Mouse (Mus musculus): ENCODE measurements at regions not wholly inside any gene's neighbourhood (a gene's known extent, or its start where the extent isn't known, plus 50 kb on each side); places are given as distances from the start of the nearest gene placed in this dataset.

DNA sequence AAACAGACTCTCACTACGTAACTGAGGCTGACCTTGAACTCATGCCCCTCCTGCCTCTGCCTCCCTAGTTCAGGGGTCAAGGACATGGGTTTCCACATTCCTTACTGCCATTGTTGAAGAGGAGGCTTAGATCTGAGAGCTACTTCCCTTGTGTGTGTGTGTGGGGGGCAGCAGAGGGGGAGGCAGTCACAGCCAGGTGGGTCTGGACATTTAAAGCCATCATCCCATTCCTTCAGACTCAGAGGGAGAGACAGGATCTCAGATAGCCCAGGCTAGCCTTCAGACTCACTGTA lies 114.5 kb upstream of the Med13l start:
- Histone ChIP-seq H3K27me3 (replicated peaks; ENCODE audit: control insufficient read depth, insufficient read depth, low read length) (no peaks in the 10 kb centered on the region), H3K36me3 (ENCODE audit: control insufficient read depth, insufficient read depth, low read length) (no peaks in the 10 kb centered on the region), H3K4me1 (replicated peaks; ENCODE audit: control insufficient read depth, insufficient read depth, low read length) (0 out of 2 replicates have a peak, but pooled peaks cover 4% of the 10 kb centered on the region), H3K9ac (ENCODE audit: low read length) (no peak overlapping the region), H3K9me3 (ENCODE audit: control insufficient read depth, low read length) (no peaks in the 10 kb centered on the region), H3K27ac (ENCODE audit: low read depth) (no peak overlapping the region), H3K4me2 (ENCODE audit: low read length) (no peak overlapping the region), H3K4me3 (ENCODE audit: low read depth, low read length) (no peak overlapping the region)
- 86% methylated on average over 1 of the region's 1 CpGs for WGBS
- DNase-seq (ENCODE audit: low spot score) = no peak
- ATAC-seq (replicated peaks; ENCODE audit: low FRiP score, low TSS enrichment, low read depth) = no peak

DNA sequence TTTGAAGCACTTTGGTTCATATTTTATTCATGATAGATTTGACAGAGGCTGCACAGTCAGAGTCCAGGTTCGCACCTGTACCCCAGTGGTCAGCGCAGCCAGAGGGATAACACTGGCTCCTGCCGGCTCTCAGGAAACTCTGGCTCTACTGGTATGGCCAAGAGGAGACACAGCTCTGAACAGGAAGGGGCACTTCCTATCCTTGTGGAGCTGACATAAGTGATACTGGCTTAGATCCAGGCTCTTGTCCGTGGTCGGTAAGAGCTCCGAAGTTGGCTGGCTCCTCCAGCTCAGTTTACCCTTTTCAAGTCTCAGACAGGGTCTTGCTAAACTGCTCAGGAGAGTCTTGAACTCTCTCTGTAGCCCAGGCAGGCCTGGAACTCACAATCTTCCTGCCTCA lies 113.6 kb upstream of the Med13l start:
- H3K27ac ChIP-seq (ENCODE audit: low read depth) = no peak overlapping the region
- no peak overlapping the region for H3K4me2 ChIP-seq (ENCODE audit: low read length)
- H3K36me3 ChIP-seq (ENCODE audit: control insufficient read depth, insufficient read depth, low read length) = no peaks in the 10 kb centered on the region
- H3K9me3 ChIP-seq (ENCODE audit: control insufficient read depth, low read length) = no peaks in the 10 kb centered on the region
- no peak overlapping the region for H3K4me3 ChIP-seq (ENCODE audit: low read depth, low read length)
- no peak overlapping the region for H3K9ac ChIP-seq (ENCODE audit: low read length)
- WGBS = 72% methylated on average over 6 of the region's 6 CpGs
- H3K4me1 ChIP-seq (replicated peaks; ENCODE audit: control insufficient read depth, insufficient read depth, low read length) = 0 out of 2 replicates have a peak, but pooled peaks cover 4% of the 10 kb centered on the region
- ATAC-seq (replicated peaks; ENCODE audit: low FRiP score, low TSS enrichment, low read depth) = no peak
- DNase-seq (ENCODE audit: low spot score) = no peak
- H3K27me3 ChIP-seq (replicated peaks; ENCODE audit: control insufficient read depth, insufficient read depth, low read length) = no peaks in the 10 kb centered on the region

DNA sequence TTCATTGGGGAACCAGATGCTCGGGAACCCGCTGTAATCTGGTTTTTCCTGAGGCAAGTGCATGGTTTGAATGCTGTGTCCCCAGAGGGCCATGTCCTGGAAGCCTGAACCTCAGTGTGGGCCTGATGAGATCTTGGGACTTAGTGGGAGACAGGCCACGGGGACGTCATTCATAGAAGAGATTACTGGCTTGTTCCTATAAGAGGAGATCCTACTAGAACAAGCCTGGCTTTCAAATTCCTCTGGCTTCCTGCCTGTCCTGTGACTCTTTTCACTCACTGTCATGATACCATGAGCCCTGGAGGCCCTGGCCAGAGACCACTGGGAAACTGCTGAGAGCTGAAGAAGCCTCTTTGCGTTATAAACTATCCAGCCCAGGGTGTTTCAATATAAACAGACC lies 113.1 kb upstream of the Med13l start:
- Histone ChIP-seq H3K27me3 (replicated peaks; ENCODE audit: control insufficient read depth, insufficient read depth, low read length) (no peaks in the 10 kb centered on the region), H3K4me1 (replicated peaks; ENCODE audit: control insufficient read depth, insufficient read depth, low read length) (peaks cover 4% of the 10 kb centered on the region; the same call in 1 of the 2 replicates), H3K9ac (ENCODE audit: low read length) (no peak overlapping the region), H3K4me2 (ENCODE audit: low read length) (no peak overlapping the region), H3K36me3 (ENCODE audit: control insufficient read depth, insufficient read depth, low read length) (no peaks in the 10 kb centered on the region), H3K9me3 (ENCODE audit: control insufficient read depth, low read length) (no peaks in the 10 kb centered on the region), H3K27ac (ENCODE audit: low read depth) (no peak overlapping the region), H3K4me3 (ENCODE audit: low read depth, low read length) (no peak overlapping the region)
- DNase-seq (ENCODE audit: low spot score) (no peak), ATAC-seq (replicated peaks; ENCODE audit: low FRiP score, low TSS enrichment, low read depth) (no peak)
- WGBS = 64% methylated on average over 5 of the region's 5 CpGs

DNA sequence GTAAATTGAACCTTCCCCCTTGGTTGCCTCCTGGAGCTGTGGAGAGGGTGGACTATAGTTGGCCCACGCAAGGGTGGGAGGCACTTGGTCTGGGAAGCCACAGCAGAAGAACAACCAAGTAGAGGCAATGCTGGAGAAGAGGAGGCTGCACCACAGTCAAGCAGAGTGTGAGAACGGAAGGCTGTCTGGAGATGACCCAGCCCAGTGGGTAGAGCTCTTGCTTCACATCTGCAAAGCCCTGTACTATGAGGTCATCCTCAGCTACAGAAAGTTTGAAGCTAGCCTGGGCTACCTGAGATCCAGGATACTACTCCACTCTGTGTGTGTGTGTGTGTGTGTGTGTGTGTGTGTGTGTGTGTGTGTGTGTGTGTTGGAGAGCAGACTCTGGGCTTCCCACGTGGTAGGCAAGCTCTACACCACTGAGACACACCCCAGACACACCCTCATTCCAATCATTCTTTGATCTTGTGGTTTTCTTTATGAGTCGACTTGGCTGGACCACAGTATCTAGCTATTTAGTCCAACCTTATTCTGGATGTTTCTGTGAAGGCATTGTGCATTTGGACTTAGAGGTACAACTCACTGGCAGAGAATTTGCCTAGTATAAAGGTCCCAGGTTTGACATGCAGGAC lies 111.5 kb upstream of the Med13l start:
- no peak overlapping the region for H3K4me2 ChIP-seq (ENCODE audit: low read length)
- no peaks in the 10 kb centered on the region for H3K36me3 ChIP-seq (ENCODE audit: control insufficient read depth, insufficient read depth, low read length)
- DNase-seq (ENCODE audit: low spot score) (no peak), ATAC-seq (replicated peaks; ENCODE audit: low FRiP score, low TSS enrichment, low read depth) (peak; percentile 47; the same call in 1 of the 2 replicates)
- H3K4me1 ChIP-seq (replicated peaks; ENCODE audit: control insufficient read depth, insufficient read depth, low read length) = peaks cover 4% of the 10 kb centered on the region; the same call in 1 of the 2 replicates
- no peak overlapping the region for H3K4me3 ChIP-seq (ENCODE audit: low read depth, low read length)
- H3K9ac ChIP-seq (ENCODE audit: low read length) = no peak overlapping the region
- WGBS = 49% methylated on average over 4 of the region's 4 CpGs
- H3K27me3 ChIP-seq (replicated peaks; ENCODE audit: control insufficient read depth, insufficient read depth, low read length) = no peaks in the 10 kb centered on the region
- H3K27ac ChIP-seq (ENCODE audit: low read depth) = no peak overlapping the region
- H3K9me3 ChIP-seq (ENCODE audit: control insufficient read depth, low read length) = no peaks in the 10 kb centered on the region

DNA sequence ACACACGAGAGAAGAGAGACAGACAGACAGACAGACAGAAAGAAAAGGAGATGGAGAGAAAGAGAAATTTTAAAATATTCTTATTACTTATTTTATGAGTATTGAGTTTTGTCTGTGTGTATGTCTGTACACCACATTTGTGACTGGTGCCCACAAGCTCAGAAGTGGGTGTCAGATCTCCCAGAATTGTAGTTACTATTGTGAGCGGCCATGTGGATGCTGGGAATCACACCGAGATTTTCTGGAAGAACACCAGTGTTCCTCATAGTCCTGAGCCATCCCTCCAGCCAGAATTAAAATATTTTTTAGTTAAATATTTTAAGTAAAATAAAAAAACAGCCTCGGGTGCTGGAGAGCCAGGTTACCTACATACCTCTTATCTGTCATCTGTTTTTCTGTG lies 110.6 kb upstream of the Med13l start:
- Histone ChIP-seq H3K9me3 (ENCODE audit: control insufficient read depth, low read length) (no peaks in the 10 kb centered on the region), H3K4me2 (ENCODE audit: low read length) (no peak overlapping the region), H3K4me1 (replicated peaks; ENCODE audit: control insufficient read depth, insufficient read depth, low read length) (no peaks in the 10 kb centered on the region; the same call in 1 of the 2 replicates), H3K9ac (ENCODE audit: low read length) (no peak overlapping the region), H3K4me3 (ENCODE audit: low read depth, low read length) (no peak overlapping the region), H3K36me3 (ENCODE audit: control insufficient read depth, insufficient read depth, low read length) (no peaks in the 10 kb centered on the region), H3K27me3 (replicated peaks; ENCODE audit: control insufficient read depth, insufficient read depth, low read length) (no peaks in the 10 kb centered on the region), H3K27ac (ENCODE audit: low read depth) (no peak overlapping the region)
- 82% methylated on average over 4 of the region's 4 CpGs for WGBS
- DNase-seq (ENCODE audit: low spot score) = no peak
- ATAC-seq (replicated peaks; ENCODE audit: low FRiP score, low TSS enrichment, low read depth) = no peak

DNA sequence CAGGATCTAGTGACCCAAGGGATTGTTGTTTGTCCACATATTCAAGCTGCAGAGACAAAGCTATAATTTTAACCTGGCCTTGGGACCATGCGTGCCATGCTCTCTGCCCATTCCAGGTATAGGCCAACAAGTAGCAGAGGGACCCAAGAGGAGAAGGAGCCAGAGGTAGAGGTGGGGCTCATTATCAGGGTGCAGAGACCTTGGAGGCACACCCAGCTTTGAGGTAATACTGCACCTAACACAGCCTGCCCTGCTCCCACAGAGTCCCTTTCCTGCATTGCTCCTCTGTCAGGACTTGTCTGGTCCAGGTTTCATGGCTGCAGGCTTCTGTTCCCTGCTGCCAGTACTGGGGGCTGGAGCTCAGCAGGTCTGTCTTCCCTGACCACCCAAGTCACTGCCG lies 108.4 kb upstream of the Med13l start:
- Histone ChIP-seq H3K9ac (ENCODE audit: low read length) (no peak overlapping the region), H3K27me3 (replicated peaks; ENCODE audit: control insufficient read depth, insufficient read depth, low read length) (no peaks in the 10 kb centered on the region), H3K4me2 (ENCODE audit: low read length) (no peak overlapping the region), H3K27ac (ENCODE audit: low read depth) (no peak overlapping the region), H3K36me3 (ENCODE audit: control insufficient read depth, insufficient read depth, low read length) (no peaks in the 10 kb centered on the region), H3K4me3 (ENCODE audit: low read depth, low read length) (no peak overlapping the region), H3K9me3 (ENCODE audit: control insufficient read depth, low read length) (no peaks in the 10 kb centered on the region), H3K4me1 (replicated peaks; ENCODE audit: control insufficient read depth, insufficient read depth, low read length) (no peaks in the 10 kb centered on the region; the same call in 1 of the 2 replicates)
- ATAC-seq (replicated peaks; ENCODE audit: low FRiP score, low TSS enrichment, low read depth) (no peak), DNase-seq (ENCODE audit: low spot score) (no peak)
- 66% methylated on average over 2 of the region's 2 CpGs for WGBS

DNA sequence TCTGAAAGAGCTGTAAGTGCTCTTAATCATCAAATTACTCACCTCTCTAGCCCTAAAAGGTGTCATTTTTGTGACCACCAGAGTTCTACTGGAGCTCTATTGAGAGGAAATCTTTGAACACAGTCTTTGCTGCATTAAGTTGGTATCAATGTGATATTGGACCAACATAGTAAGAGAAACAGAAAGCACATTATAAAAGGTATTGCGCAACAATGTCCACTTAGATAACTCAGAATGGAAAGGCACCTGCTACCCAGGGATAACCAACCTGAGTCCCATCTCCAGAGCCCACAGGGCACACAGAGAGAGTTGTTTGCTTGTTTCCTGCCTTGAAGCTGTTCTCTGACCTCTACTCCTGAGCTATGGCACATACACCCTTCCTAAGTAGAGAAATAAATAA lies 106.4 kb upstream of the Med13l start:
- ATAC-seq (replicated peaks; ENCODE audit: low FRiP score, low TSS enrichment, low read depth) = no peak
- WGBS = 97% methylated on average over 1 of the region's 1 CpGs
- H3K4me2 ChIP-seq (ENCODE audit: low read length) = no peak overlapping the region
- no peaks in the 10 kb centered on the region; the same call in none of the 2 replicates for H3K4me1 ChIP-seq (replicated peaks; ENCODE audit: control insufficient read depth, insufficient read depth, low read length)
- no peaks in the 10 kb centered on the region for H3K36me3 ChIP-seq (ENCODE audit: control insufficient read depth, insufficient read depth, low read length)
- H3K9ac ChIP-seq (ENCODE audit: low read length) = no peak overlapping the region
- H3K27ac ChIP-seq (ENCODE audit: low read depth) = no peak overlapping the region
- H3K9me3 ChIP-seq (ENCODE audit: control insufficient read depth, low read length) = no peaks in the 10 kb centered on the region
- no peaks in the 10 kb centered on the region for H3K27me3 ChIP-seq (replicated peaks; ENCODE audit: control insufficient read depth, insufficient read depth, low read length)
- DNase-seq (ENCODE audit: low spot score) = no peak
- H3K4me3 ChIP-seq (ENCODE audit: low read depth, low read length) = no peak overlapping the region

DNA sequence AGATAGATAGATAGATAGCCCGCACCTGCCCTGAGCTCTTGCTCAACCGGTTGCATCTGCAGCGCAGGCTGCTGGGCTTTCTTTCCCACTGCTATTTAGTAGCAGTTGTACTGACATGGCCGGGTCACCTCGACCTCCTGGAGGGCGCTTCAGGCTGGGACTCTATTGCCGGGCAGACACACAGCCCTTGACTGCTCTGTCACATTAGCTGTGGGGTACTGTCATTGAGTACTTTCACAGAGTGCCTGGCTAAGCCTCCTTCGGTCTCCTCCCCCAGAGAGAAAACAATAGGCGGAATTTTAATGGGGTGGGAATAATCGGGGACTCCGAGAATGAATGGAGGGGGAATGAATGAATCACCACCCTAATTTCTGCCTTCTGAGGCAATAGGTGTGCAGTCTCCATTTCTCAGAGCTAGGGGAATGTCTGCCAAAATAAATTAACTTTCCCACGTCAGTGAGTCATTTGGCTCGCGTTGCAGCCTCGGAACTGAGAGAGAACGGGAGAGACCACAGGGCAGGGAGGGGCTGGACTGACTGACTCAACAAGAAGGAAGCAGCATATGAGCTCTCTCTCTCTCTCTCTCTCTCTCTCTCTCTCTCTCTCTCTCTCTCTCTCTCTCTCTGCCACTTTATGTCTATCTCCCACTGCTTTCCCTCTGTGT lies 101.6 kb upstream of the Med13l start:
- Histone ChIP-seq H3K4me2 (ENCODE audit: low read length) (peak overlapping the region; percentile 60), H3K4me1 (replicated peaks; ENCODE audit: control insufficient read depth, insufficient read depth, low read length) (peaks cover 13% of the 10 kb centered on the region), H3K36me3 (ENCODE audit: control insufficient read depth, insufficient read depth, low read length) (no peaks in the 10 kb centered on the region), H3K27ac (ENCODE audit: low read depth) (no peak overlapping the region), H3K27me3 (replicated peaks; ENCODE audit: control insufficient read depth, insufficient read depth, low read length) (no peaks in the 10 kb centered on the region), H3K9ac (ENCODE audit: low read length) (peak overlapping the region; percentile 29; the same call in 1 of the 2 replicates), H3K9me3 (ENCODE audit: control insufficient read depth, low read length) (no peaks in the 10 kb centered on the region), H3K4me3 (ENCODE audit: low read depth, low read length) (peak overlapping the region; percentile 23)
- DNase-seq (ENCODE audit: low spot score) (peak; percentile 71), ATAC-seq (replicated peaks; ENCODE audit: low FRiP score, low TSS enrichment, low read depth) (peak; percentile 79)
- 6% methylated on average over 16 of the region's 16 CpGs for WGBS

DNA sequence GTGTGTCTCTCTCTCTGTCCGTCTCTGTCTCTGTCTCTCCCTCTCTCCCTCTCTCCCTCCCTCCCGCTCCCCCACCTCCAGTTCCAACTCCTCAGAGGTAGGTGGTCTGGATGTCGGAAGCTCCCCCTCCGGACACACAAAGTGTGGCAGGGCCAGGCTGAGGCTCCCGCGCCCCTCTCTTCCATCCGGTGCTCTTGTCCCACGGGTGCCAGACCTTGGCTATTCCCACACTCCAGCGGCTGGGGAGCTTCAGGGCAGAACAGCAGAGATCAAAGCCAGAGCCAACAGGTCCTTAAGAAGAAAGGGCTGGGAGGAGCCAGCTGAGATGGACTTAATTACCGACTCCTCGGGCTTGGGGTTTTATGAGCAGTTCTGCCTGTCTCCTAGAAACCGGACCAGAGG lies 101.1 kb upstream of the Med13l start:
- peak; percentile 75 for DNase-seq (ENCODE audit: low spot score)
- no peak overlapping the region for H3K27ac ChIP-seq (ENCODE audit: low read depth)
- 3% methylated on average over 12 of the region's 12 CpGs for WGBS

More for the DNA sequence above, 101.1 kb upstream of the Med13l start:
- no peaks in the 10 kb centered on the region for H3K9me3 ChIP-seq (ENCODE audit: control insufficient read depth, low read length)
- ATAC-seq (replicated peaks; ENCODE audit: low FRiP score, low TSS enrichment, low read depth) = peak; percentile 59
- H3K4me1 ChIP-seq (replicated peaks; ENCODE audit: control insufficient read depth, insufficient read depth, low read length) = peaks cover 14% of the 10 kb centered on the region
- peak overlapping the region; percentile 60 for H3K4me2 ChIP-seq (ENCODE audit: low read length)
- H3K4me3 ChIP-seq (ENCODE audit: low read depth, low read length) = peak overlapping the region; percentile 23
- no peaks in the 10 kb centered on the region for H3K36me3 ChIP-seq (ENCODE audit: control insufficient read depth, insufficient read depth, low read length)
- H3K27me3 ChIP-seq (replicated peaks; ENCODE audit: control insufficient read depth, insufficient read depth, low read length) = no peaks in the 10 kb centered on the region
- peak overlapping the region; percentile 29; the same call in 1 of the 2 replicates for H3K9ac ChIP-seq (ENCODE audit: low read length)

Measured in intestine, embryonic 14.5 days (tissue).